Mouse (Mus musculus) layer of hippocampus, postnatal 25 days (tissue): ENCODE results near the gene Gm16427. TPM values are rescaled to one million over a fixed set of nuclear protein-coding genes. Genes with fewer than 3 reads are reported as not detected.
"Not testable (repeated sequence)": the region's sequence is repeated elsewhere in the genome, so short reads cannot be mapped to it uniquely, and the experiment has no call there.

ENCODE experiments used
- DNase-seq, 2 experiments: peaks; one replicate each; pipeline ENCODE4 v3.0.0; 2022; ENCODE audit warnings: mixed read lengths in 2 of 2, low spot score in 1 of 2; ENCODE audit errors: extremely low spot score in 1 of 2
- total RNA-seq, 2 experiments: library from RNA; stranded (reverse); gene quantifications; 2 replicates each; pipeline ENCODE4 v1.2.3; 2021

The Gm16427 gene
- not detected for total RNA-seq

- DNase-seq = not testable (repeated sequence)
Observed at GRCm38 (mm10) chr5:93540100-93540499, at the start of gene Gm16427. Gm16427 (minus strand) TSS chr5:93540200.

Other genes starting within 250 kb of the Gm16427 start
- not detected for gene C87414, start 131.4 kb upstream of the Gm16427 start, total RNA-seq